Mouse (Mus musculus) forebrain, embryonic 13.5 days (tissue): ENCODE measurements at regions not wholly inside any gene's neighbourhood (a gene's known extent, or its start where the extent isn't known, plus 50 kb on each side); places are given as distances from the start of the nearest gene placed in this dataset.
A peak's percentile ranks its signal among the peaks of the same experiment; 100 is the strongest.
"Not testable (repeated sequence)": the region's sequence is repeated elsewhere in the genome, so short reads cannot be mapped to it uniquely, and the experiment has no call there.

Experiments used
- ATAC-seq: fragments of 200-750 bp; cut with Nextera tagmentation; 2 replicates; pipeline ENCODE4 v1.8.0; 2017
- H3K27ac ChIP-seq: fragments of 300-500 bp; sonication (generic); 2 replicates; pipeline ENCODE4 v1.5.1; 2015; ENCODE audit warnings: inconsistent platforms, mild to moderate bottlenecking, moderate library complexity
- H3K27me3 ChIP-seq: fragments of 300-500 bp; sonication (generic); 2 replicates; pipeline ENCODE4 v1.6.1; 2015; ENCODE audit warnings: mild to moderate bottlenecking, inconsistent platforms
- H3K36me3 ChIP-seq: fragments of 300-500 bp; sonication (generic); 2 replicates; pipeline ENCODE4 v1.6.1; 2015; ENCODE audit warnings: mild to moderate bottlenecking, inconsistent platforms; ENCODE audit not compliant: poor library complexity, severe bottlenecking
- H3K4me1 ChIP-seq: fragments of 300-500 bp; sonication (generic); 2 replicates; pipeline ENCODE4 v1.6.1; 2015; ENCODE audit warnings: inconsistent platforms
- H3K4me2 ChIP-seq: fragments of 300-500 bp; sonication (generic); 2 replicates; pipeline ENCODE4 v1.6.1; 2015; ENCODE audit warnings: inconsistent platforms, mild to moderate bottlenecking, moderate library complexity
- H3K4me3 ChIP-seq: fragments of 300-500 bp; sonication (generic); 2 replicates; pipeline ENCODE4 v1.5.1; 2015; ENCODE audit warnings: mild to moderate bottlenecking, inconsistent platforms
- H3K9ac ChIP-seq: fragments of 300-500 bp; sonication (generic); 2 replicates; pipeline ENCODE4 v1.6.1; 2015; ENCODE audit warnings: mild to moderate bottlenecking, inconsistent platforms
- H3K9me3 ChIP-seq: fragments of 300-500 bp; sonication (generic); replicated peaks from 2 replicates; pipeline ENCODE4 v1.6.1; 2016; ENCODE audit warnings: inconsistent platforms
- WGBS: fragments of 180-500 bp; shearing (Covaris S2); methylation state at CpG from one replicate; pipeline ENCODE4 v1.1.7; 2015; 5-methylcytosine and 5-hydroxymethylcytosine counted together

DNA sequence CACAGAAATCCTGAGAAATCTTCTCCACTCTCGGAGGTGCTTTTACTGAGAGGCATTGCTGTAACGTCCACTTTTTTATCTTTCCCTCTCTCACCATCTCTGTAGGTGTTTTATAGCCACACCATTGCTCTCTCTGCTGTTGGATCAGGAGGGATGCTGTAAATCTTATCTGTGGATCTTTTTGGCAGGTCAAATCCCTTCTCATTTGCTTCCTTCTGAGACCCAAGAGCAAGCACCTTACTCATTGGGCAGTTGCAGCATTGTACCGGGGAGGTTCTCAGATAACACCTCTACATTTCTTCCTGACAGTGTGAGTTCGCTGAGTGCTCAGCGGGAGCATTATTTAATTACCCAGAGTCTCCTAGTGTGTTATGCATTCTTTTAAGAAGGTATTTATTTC lies 75.5 kb upstream of the Acpp start:
- H3K27ac ChIP-seq: no peak overlapping the region
- no peak overlapping the region for H3K9ac ChIP-seq
- WGBS: 57% methylated on average over 5 of the region's 5 CpGs
- H3K9me3 ChIP-seq: no peaks in the 10 kb centered on the region
- no peak overlapping the region for H3K4me3 ChIP-seq
- H3K27me3 ChIP-seq: peaks cover 10% of the 10 kb centered on the region
- no peak overlapping the region for H3K4me2 ChIP-seq
- H3K36me3 ChIP-seq: no peaks in the 10 kb centered on the region
- no peak for ATAC-seq
- H3K4me1 ChIP-seq: 0 out of 2 replicates have a peak, but pooled peaks cover 14% of the 10 kb centered on the region

DNA sequence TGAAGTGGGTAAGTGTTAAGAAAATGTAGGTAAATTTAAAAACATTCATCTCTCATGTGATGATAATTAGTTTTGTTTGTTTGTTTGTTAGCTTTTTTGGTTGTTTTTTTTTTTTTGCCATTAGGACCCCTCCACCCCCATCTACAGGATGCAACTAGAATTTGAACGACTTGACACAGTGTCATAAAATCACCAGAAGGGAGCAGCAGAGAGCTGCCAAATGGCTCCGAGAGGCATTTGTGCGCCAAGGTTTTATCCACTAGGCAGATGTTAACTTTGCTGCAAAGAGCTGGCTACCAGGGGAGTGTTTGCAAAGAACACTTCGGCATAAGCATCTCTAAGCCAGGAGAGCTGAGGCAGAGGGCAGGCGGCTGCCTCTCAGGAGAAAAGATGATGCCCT lies 72.7 kb upstream of the Acpp start:
- Histone ChIP-seq H3K4me3 (no peak overlapping the region), H3K9ac (no peak overlapping the region), H3K36me3 (no peaks in the 10 kb centered on the region), H3K9me3 (no peaks in the 10 kb centered on the region), H3K27me3 (peaks cover 10% of the 10 kb centered on the region), H3K27ac (no peak overlapping the region), H3K4me2 (no peak overlapping the region), H3K4me1 (peaks cover 26% of the 10 kb centered on the region)
- WGBS: 4% methylated on average over 5 of the region's 5 CpGs
- ATAC-seq: no peak

DNA sequence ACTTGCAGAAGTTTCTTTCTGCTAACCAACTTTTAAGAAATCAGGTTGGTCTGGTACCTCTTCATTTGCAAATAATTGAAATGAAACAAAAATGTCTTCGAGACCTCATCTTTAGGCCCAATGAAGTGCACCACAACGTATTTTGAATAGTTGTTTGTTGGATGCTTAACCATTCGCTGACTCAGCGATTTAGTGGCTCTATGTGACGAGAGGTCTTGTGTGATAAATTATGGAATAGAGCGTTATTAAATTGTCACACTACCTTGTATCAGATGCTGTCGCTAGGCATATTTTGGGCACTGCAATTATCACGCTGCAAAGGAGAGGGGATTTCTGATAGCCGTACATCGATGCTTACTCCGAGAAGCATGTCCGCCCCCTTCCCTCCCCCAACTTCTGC lies 71.8 kb upstream of the Acpp start:
- Histone ChIP-seq H3K4me1 (peaks cover 26% of the 10 kb centered on the region), H3K9me3 (no peaks in the 10 kb centered on the region), H3K27me3 (peaks cover 10% of the 10 kb centered on the region), H3K4me2 (peak overlapping the region; percentile 62), H3K9ac (peak overlapping the region; percentile 40; the same call in 1 of the 2 replicates), H3K27ac (no peak overlapping the region), H3K36me3 (no peaks in the 10 kb centered on the region), H3K4me3 (peak overlapping the region; percentile 39)
- WGBS: 21% methylated on average over 12 of the region's 12 CpGs
- no peak for ATAC-seq

DNA sequence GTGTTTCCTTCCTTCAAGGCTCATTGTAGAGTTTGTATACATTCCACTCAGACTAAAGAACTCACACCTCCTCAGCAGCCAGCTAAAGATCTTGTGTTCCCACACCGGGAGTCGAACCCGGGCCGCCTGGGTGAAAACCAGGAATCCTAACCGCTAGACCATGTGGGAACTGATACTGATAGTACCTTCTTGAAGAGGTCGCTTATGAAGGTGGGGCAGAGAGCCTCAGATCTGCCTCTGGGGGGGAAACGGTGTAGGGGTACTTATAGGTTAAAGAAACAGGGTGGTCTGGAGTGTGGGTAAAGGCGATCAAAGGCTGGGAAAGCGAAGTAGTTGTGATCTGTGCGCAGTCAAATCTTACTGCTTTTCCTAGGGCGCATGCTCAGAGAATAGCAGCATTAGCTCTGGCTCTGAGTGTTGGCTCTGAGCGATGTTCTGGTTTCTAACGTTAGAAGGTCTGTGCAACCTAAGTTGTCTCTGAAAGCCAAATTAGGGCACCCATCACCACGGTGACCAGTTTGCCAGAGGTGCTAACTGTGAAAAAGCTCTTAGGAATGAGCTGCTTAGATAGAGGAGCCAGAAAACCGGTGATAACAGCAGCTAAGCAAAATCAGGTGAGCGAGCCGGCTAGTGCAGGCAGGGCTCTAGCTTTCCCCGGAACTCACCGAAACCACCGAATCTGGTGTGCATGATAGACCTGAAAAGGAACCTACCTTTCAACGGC lies 71.2 kb upstream of the Acpp start:
- 17% methylated on average over 21 of the region's 21 CpGs for WGBS
- ATAC-seq: peak; percentile 48; the same call in 1 of the 2 replicates

DNA sequence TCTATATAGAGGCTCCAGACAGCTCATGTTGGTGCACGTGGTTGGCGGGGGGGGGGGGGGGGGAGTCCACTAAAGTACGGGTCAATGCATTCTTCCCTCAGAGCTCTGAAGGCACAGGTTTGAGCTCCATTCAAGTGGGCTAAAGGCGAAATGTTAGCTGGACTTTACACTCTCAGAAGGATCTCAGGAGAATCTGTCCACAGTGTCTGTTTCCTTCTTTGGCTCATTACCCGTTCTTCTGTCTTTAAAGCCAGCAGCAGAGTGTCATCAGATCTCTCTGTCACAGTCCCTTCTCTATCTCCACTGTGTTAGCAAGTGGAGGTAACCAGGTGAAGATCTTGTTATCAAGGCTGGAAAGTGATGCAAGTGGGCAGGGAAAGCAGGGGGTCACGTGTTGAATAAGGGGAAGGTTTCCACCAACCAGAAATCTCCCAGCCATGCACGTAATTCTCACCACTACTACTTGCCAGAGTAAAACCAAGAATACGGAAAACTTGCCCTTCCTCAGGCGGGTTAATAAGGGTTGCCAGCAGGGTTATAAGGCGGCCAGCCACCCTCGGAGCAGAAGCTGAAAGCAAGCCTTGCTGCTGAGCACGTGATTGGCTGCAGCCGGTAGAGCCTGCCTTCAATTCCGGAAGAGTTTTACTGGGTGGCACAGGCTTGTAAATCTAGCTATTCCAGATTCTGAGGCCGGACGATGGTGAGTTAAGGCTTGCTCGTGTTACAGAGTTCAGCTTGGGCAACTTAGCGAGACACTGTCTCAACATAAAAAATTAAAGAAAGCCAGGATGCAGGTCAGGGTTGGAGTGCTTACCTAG lies 70.2 kb upstream of the Acpp start:
- WGBS: 19% methylated on average over 17 of the region's 18 CpGs
- H3K27ac ChIP-seq: no peak overlapping the region
- no peak overlapping the region for H3K9ac ChIP-seq
- no peaks in the 10 kb centered on the region for H3K36me3 ChIP-seq
- no peaks in the 10 kb centered on the region for H3K9me3 ChIP-seq
- H3K27me3 ChIP-seq: peaks cover 10% of the 10 kb centered on the region
- peak; percentile 48 for ATAC-seq
- peaks cover 26% of the 10 kb centered on the region for H3K4me1 ChIP-seq
- peak overlapping the region; percentile 39 for H3K4me3 ChIP-seq
- peak overlapping the region; percentile 62 for H3K4me2 ChIP-seq

More for the DNA sequence above, 71.2 kb upstream of the Acpp start:
- H3K36me3 ChIP-seq: no peaks in the 10 kb centered on the region
- H3K27ac ChIP-seq: no peak overlapping the region
- peaks cover 10% of the 10 kb centered on the region for H3K27me3 ChIP-seq
- H3K4me3 ChIP-seq: peak overlapping the region; percentile 39
- H3K9me3 ChIP-seq: no peaks in the 10 kb centered on the region
- H3K4me2 ChIP-seq: peak overlapping the region; percentile 62
- H3K4me1 ChIP-seq: peaks cover 26% of the 10 kb centered on the region
- H3K9ac ChIP-seq: peak overlapping the region; percentile 37; the same call in 1 of the 2 replicates

DNA sequence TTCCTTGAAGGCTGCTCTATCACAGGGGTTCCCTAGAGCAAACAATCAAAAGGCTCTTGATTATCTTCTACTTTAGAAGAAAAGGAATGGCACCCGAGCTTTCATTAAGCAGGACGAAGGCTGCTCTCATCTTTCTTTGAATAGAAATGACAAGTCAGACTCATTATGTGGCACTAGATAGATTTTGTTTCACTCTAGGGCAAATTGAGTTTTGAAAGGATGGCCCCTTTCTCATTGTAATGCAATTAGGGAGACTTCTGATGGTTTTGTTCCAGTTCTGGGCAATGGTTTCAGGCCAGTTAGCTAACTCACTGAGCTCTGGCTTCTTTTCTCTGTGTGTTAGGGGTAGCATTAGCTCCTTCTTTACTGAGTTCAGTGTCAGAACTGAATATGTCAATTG lies 69.5 kb upstream of the Acpp start:
- no peak overlapping the region for H3K4me3 ChIP-seq
- peaks cover 10% of the 10 kb centered on the region for H3K27me3 ChIP-seq
- H3K9ac ChIP-seq: no peak overlapping the region
- H3K9me3 ChIP-seq: no peaks in the 10 kb centered on the region
- WGBS: 9% methylated on average over 2 of the region's 2 CpGs
- no peaks in the 10 kb centered on the region for H3K36me3 ChIP-seq
- H3K27ac ChIP-seq: no peak overlapping the region
- H3K4me1 ChIP-seq: peaks cover 26% of the 10 kb centered on the region
- H3K4me2 ChIP-seq: no peak overlapping the region
- no peak for ATAC-seq

DNA sequence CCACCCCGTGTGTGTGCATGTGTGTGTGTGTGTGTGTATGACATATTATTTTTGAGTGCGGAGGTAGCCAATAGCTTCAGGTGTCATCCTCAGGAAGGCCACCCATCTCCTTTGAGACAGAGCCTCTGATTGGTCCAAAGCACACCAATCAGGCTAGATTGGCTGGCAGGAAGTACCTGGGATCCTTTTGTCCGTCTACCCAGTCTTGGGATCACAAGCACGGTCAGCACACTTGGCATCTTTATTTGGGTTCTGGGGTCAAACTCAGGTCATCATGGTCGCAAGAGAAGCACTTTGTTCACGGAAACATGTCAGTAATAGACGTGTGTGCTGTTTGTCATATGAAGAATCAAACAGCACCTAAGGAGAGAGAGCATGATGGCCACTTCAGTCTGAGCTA lies 68.9 kb upstream of the Acpp start:
- H3K4me1 ChIP-seq: peaks cover 26% of the 10 kb centered on the region
- no peak overlapping the region for H3K4me3 ChIP-seq
- no peaks in the 10 kb centered on the region for H3K36me3 ChIP-seq
- H3K9me3 ChIP-seq: no peaks in the 10 kb centered on the region
- 70% methylated on average over 7 of the region's 7 CpGs for WGBS
- H3K9ac ChIP-seq: no peak overlapping the region
- peaks cover 10% of the 10 kb centered on the region for H3K27me3 ChIP-seq
- H3K27ac ChIP-seq: no peak overlapping the region
- no peak for ATAC-seq
- H3K4me2 ChIP-seq: no peak overlapping the region

DNA sequence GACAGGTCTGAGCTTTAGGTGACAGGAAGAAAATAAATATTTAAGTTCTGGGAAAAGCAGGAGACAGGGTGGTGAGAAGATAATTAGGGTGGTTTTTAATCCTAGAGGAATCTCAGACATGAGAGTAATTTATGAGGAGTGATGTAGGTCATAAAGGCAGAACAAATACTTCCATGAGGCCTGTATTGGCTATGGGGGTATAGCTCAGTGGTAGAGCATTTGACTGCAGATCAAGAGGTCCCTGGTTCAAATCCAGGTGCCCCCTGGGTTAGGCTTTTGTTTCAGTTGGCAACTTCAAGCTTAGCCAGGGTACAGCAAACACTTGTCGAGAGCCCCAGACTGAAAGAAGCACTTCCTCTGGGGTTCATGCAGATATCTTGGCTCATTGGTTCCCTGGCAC lies 66.3 kb upstream of the Acpp start:
- H3K9ac ChIP-seq: no peak overlapping the region
- peaks cover 16% of the 10 kb centered on the region for H3K4me1 ChIP-seq
- no peak overlapping the region for H3K27ac ChIP-seq
- H3K9me3 ChIP-seq: no peaks in the 10 kb centered on the region
- H3K27me3 ChIP-seq: peaks cover 4% of the 10 kb centered on the region
- WGBS: 77% methylated on average over 1 of the region's 1 CpGs
- H3K4me3 ChIP-seq: no peak overlapping the region
- no peak overlapping the region for H3K4me2 ChIP-seq
- H3K36me3 ChIP-seq: no peaks in the 10 kb centered on the region
- ATAC-seq: no peak

DNA sequence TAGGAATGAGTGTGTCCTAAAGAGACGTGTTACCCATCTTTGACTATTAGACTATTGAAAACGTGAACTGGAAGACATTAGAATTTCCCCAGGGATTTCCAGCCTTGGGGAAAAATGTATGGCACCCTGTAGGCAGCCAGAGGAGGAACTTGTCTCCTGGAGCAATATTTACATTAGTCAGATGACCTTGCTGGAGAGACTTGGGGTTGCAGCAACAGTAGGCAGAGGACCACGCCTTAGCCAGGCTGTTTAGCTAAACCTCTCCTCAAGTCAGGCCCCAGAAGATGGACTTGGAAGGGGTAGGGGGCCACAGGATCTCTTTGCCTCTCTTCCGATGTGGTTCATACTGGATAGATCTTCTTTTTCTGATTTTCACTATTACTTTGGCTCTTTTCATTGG lies 64.1 kb upstream of the Acpp start:
- no peak for ATAC-seq
- 81% methylated on average over 4 of the region's 4 CpGs for WGBS
- Histone ChIP-seq H3K9ac (no peak overlapping the region), H3K9me3 (no peaks in the 10 kb centered on the region), H3K27ac (no peak overlapping the region), H3K4me1 (no peaks in the 10 kb centered on the region), H3K27me3 (no peaks in the 10 kb centered on the region), H3K4me2 (no peak overlapping the region), H3K36me3 (no peaks in the 10 kb centered on the region), H3K4me3 (no peak overlapping the region)

DNA sequence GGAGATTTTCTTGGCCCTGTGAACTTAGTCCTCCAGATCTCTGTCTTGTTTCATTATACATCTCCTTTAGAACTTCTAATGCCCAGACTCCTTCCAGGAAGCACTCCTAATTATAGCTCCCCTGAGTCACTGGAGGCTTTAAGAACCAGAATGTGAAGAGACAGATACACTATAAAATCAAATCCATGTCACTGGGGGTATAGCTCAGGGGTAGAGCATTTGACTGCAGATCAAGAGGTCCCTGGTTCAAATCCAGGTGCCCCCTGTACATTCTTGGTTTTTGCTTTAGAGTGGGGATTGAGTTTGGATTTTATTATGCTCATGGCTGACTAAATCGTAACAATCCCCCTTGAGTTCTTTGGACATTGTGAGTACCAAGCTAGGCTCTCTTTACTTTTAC lies 62.4 kb upstream of the Acpp start:
- Histone ChIP-seq H3K4me1 (no peaks in the 10 kb centered on the region), H3K4me3 (no peak overlapping the region), H3K27ac (no peak overlapping the region), H3K4me2 (no peak overlapping the region), H3K27me3 (no peaks in the 10 kb centered on the region), H3K9ac (no peak overlapping the region), H3K36me3 (no peaks in the 10 kb centered on the region), H3K9me3 (no peaks in the 10 kb centered on the region)
- no peak for ATAC-seq
- WGBS: 89% methylated on average over 1 of the region's 1 CpGs

DNA sequence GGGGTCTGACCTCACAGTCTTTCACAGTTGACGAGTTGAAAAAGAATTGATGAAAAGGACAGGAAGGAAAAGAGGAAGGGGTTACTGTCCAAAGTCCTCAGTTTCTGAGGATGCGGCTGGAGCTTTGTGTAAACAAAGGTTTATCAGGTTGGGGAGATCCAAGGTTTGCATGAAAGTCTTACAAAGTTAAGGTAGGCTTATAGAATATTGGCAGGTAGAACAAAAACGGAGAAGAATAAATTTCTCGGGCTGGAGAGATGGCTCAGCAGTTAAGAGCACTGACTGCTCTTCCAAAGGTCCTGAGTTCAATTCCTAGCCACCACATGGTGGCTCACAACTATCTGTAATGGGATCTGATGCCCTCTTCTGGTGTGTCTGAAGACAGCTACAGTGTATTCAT lies 60.9 kb upstream of the Acpp start:
- not testable (repeated sequence) for H3K36me3 ChIP-seq, H3K9ac ChIP-seq

DNA sequence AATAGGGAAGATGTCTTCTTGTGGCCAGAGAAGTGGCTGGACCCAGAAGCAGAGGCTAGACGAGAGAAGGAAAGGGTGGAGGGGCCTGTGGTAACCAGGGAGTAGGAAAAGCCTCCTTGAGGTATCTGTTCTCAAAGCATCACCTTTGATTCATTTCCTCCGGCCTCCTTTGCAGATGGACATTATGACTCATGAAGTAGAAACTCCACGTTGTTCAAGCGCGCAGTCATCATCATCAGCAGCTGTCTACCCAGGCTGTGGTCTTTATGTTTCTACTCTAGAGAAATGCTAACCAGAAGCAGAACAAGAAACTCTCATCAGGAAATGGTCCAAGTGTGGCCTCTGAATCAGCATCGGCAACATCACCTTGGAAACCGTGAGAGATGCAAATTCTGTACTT lies 50.3 kb upstream of the Acpp start:
- H3K9ac ChIP-seq: no peak overlapping the region
- H3K27ac ChIP-seq: no peak overlapping the region
- no peak overlapping the region for H3K4me2 ChIP-seq
- H3K4me3 ChIP-seq: no peak overlapping the region
- 92% methylated on average over 7 of the region's 7 CpGs for WGBS
- no peak for ATAC-seq
- 0 out of 2 replicates have a peak, but pooled peaks cover under 1% of the 10 kb centered on the region for H3K27me3 ChIP-seq
- H3K36me3 ChIP-seq: no peaks in the 10 kb centered on the region
- no peaks in the 10 kb centered on the region for H3K4me1 ChIP-seq
- H3K9me3 ChIP-seq: no peaks in the 10 kb centered on the region; the same call in 1 of the 2 replicates

More for the DNA sequence above, 60.9 kb upstream of the Acpp start:
- WGBS: 72% methylated on average over 4 of the region's 4 CpGs
- not testable (repeated sequence) for H3K4me2 ChIP-seq, H3K4me1 ChIP-seq, H3K27ac ChIP-seq, H3K4me3 ChIP-seq, ATAC-seq, H3K27me3 ChIP-seq, H3K9me3 ChIP-seq
